Mouse (Mus musculus) ES-E14 (cell line): ENCODE results near the gene BC004004. TPM values are rescaled to one million over a fixed set of nuclear protein-coding genes. Genes with fewer than 3 reads are reported as not detected.

Experiments used
- DNase-seq: peaks from one replicate; pipeline ENCODE4 v3.0.0-alpha.2; 2013; ENCODE audit warnings: low read depth, low spot score
- H3K27ac ChIP-seq: 2 replicates; pipeline ENCODE4 v1.5.1; 2012; ENCODE audit warnings: low read depth, mild to moderate bottlenecking, low read length, moderate library complexity, mixed read lengths; ENCODE audit not compliant: poor library complexity, insufficient read depth, severe bottlenecking
- H3K36me3 ChIP-seq: 2 replicates; pipeline ENCODE4 v1.6.1; 2012; ENCODE audit warnings: mild to moderate bottlenecking, low read length, moderate library complexity, mixed read lengths; ENCODE audit not compliant: control insufficient read depth, poor library complexity, insufficient read depth, severe bottlenecking
- H3K4me1 ChIP-seq, 2 experiments: fragments of 150-350 bp in 1 of 2; sonication (generic) in 1 of 2; 2 replicates each; pipeline ENCODE4 v1.6.1; 2012; ENCODE audit warnings: low read length in 2 of 2, mild to moderate bottlenecking in 1 of 2, mixed read lengths in 1 of 2; ENCODE audit not compliant: control insufficient read depth in 2 of 2, insufficient read depth in 2 of 2, poor library complexity in 1 of 2
- H3K4me3 ChIP-seq, 2 experiments: fragments of 150-350 bp in 1 of 2; sonication (generic) in 1 of 2; 2 replicates each; pipeline ENCODE4 v1.5.1; 2012; ENCODE audit warnings: low read length in 2 of 2, low read depth in 1 of 2, mild to moderate bottlenecking in 1 of 2, mixed read lengths in 1 of 2; ENCODE audit not compliant: insufficient read depth in 1 of 2, poor library complexity in 1 of 2, severe bottlenecking in 1 of 2
- H3K9ac ChIP-seq: 2 replicates; pipeline ENCODE4 v1.6.1; 2012; ENCODE audit warnings: low read depth, mild to moderate bottlenecking, low read length, mixed read lengths; ENCODE audit not compliant: poor library complexity, insufficient read depth, severe bottlenecking
- H3K9me3 ChIP-seq: fragments of 150-350 bp; sonication (generic); 2 replicates; pipeline ENCODE4 v1.6.1; 2012; ENCODE audit warnings: low read depth, mild to moderate bottlenecking, low read length; ENCODE audit not compliant: control insufficient read depth, insufficient read depth
- CHD2 ChIP-seq: IDR thresholded peaks from 2 replicates; pipeline ENCODE4 v1.6.1; 2014; ENCODE audit warnings: mild to moderate bottlenecking, low read depth, low read length, inconsistent platforms
- HCFC1 ChIP-seq: IDR thresholded peaks from 2 replicates; pipeline ENCODE4 v1.6.1; 2012; ENCODE audit warnings: low read length, inconsistent platforms, borderline replicate concordance; ENCODE audit not compliant: insufficient read depth
- MAFK ChIP-seq: IDR thresholded peaks from 2 replicates; pipeline ENCODE4 v1.6.1; 2014; ENCODE audit warnings: mild to moderate bottlenecking, low read depth, low read length, inconsistent platforms; ENCODE audit not compliant: insufficient read depth
- ZC3H11A ChIP-seq: IDR thresholded peaks from 2 replicates; pipeline ENCODE4 v1.6.1; 2012; ENCODE audit warnings: low read depth, mild to moderate bottlenecking, inconsistent platforms, low read length, borderline replicate concordance
- ZNF384 ChIP-seq: IDR thresholded peaks from 2 replicates; pipeline ENCODE4 v1.6.1; 2012; ENCODE audit warnings: low read depth, low read length, inconsistent platforms
- in situ Hi-C, 2 experiments: fragments of 600-800 bp; cut with MboI; formaldehyde crosslinking; loops; one replicate each; pipeline ENCODE4 v1.15.1; 2025; ENCODE audit warnings: low sequenced_read_pairs in 2 of 2, inconsistent platforms in 1 of 2; ENCODE audit not compliant: unreplicated experiment in 2 of 2
- total RNA-seq: library from RNA; depleted of rRNA; stranded (reverse); fragments of 300-350 nt; gene quantifications from 2 replicates; pipeline ENCODE4 v1.2.3, GENCODE M21; 2012; rRNA removed

BC004004 gene
- total RNA-seq = 50.9 and 54.5 TPM in 2 replicates

GRCm38 (mm10) chr17:29268682-29269348 is at the start of gene BC004004:
Gene BC004004 (plus strand): TSS chr17:29268788.
- no peak within 1 kb of the TSS for H3K27ac ChIP-seq
- no peaks in the 10 kb centered on the region for H3K36me3 ChIP-seq
- peak; percentile 90 for DNase-seq
- TF ChIP-seq HCFC1 = peak; percentile 68; the same call in 1 of the 2 replicates
- peak; percentile 99 for TF ChIP-seq CHD2
- TF ChIP-seq ZC3H11A = no peak
- TF ChIP-seq MAFK = no peak
- H3K4me1 ChIP-seq = peaks cover 0 to 2% of the 10 kb centered on the region in 2 experiments; a peak in 1 of 4 replicates
- H3K9me3 ChIP-seq = no peaks in the 10 kb centered on the region
- H3K9ac ChIP-seq = peak within 1 kb of the TSS; percentile 87
- peak within 1 kb of the TSS; percentile 81 to 87 for H3K4me3 ChIP-seq
- in situ Hi-C loops = no loop called here

GRCm38 (mm10) chr17:29220631-29221030 is 48.0 kb upstream of the BC004004 start:
- H3K4me3 ChIP-seq = no peak overlapping the region
- in situ Hi-C loops = no loop called here
- H3K4me1 ChIP-seq = no peaks in the 10 kb centered on the region
- no peaks in the 10 kb centered on the region for H3K9me3 ChIP-seq
- DNase-seq = no peak
- H3K9ac ChIP-seq = no peak overlapping the region
- no peaks in the 10 kb centered on the region for H3K36me3 ChIP-seq
- TF ChIP-seq HCFC1 (no peak), ZNF384 (no peak), CHD2 (no peak), ZC3H11A (no peak), MAFK (no peak)
- no peak overlapping the region for H3K27ac ChIP-seq

GRCm38 (mm10) chr17:29231109-29231508 is 37.5 kb upstream of the BC004004 start:
- Histone ChIP-seq H3K36me3 (no peaks in the 10 kb centered on the region), H3K9ac (no peak overlapping the region), H3K4me3 (no peak overlapping the region), H3K4me1 (peaks cover 0 to 3% of the 10 kb centered on the region in 2 experiments; a peak in 1 of 4 replicates), H3K27ac (no peak overlapping the region), H3K9me3 (no peaks in the 10 kb centered on the region; the same call in 1 of the 2 replicates)
- no peak for DNase-seq
- TF ChIP-seq ZC3H11A (no peak), MAFK (no peak), CHD2 (no peak), ZNF384 (no peak), HCFC1 (no peak)
- in situ Hi-C loops = no loop called here

- Histone ChIP-seq H3K9me3 (no peaks in the 10 kb centered on the region; the same call in 1 of the 2 replicates), H3K4me3 (no peak overlapping the region), H3K27ac (no peak overlapping the region), H3K36me3 (no peaks in the 10 kb centered on the region), H3K9ac (no peak overlapping the region), H3K4me1 (peaks cover 0 to 10% of the 10 kb centered on the region in 2 experiments; a peak in 1 of 4 replicates)
- TF ChIP-seq ZC3H11A (no peak), HCFC1 (no peak), MAFK (no peak)
- DNase-seq = no peak
- in situ Hi-C loops = no loop called here
Measured at GRCm38 (mm10) chr17:29236111-29236510, 32.5 kb upstream of the BC004004 start.

GRCm38 (mm10) chr17:29237267-29237771 is 31.3 kb upstream of the BC004004 start:
- no peaks in the 10 kb centered on the region for H3K36me3 ChIP-seq
- no peak overlapping the region for H3K27ac ChIP-seq
- H3K9ac ChIP-seq = peak overlapping the region; percentile 45; the same call in 1 of the 2 replicates
- H3K9me3 ChIP-seq = no peaks in the 10 kb centered on the region; the same call in 1 of the 2 replicates
- in situ Hi-C loops = no loop called here
- peaks cover 0 to 7% of the 10 kb centered on the region in 2 experiments; a peak in 1 of 4 replicates for H3K4me1 ChIP-seq
- peak overlapping the region; percentile 59 to 74 for H3K4me3 ChIP-seq
- TF ChIP-seq ZC3H11A = no peak
- no peak for TF ChIP-seq MAFK
- no peak for DNase-seq
